Mouse (Mus musculus): Measurements from ENCODE around the gene Xpr1. TPM values are rescaled to one million over a fixed set of nuclear protein-coding genes. Genes with fewer than 3 reads are reported as not detected.

Gene Xpr1
- polyA plus RNA-seq, 1 experiment, result 0.19 TPM

- Histone ChIP-seq H3K27me3 (ENCODE audit: control insufficient read depth) (no peaks in the 10 kb centered on the region), H3K4me3 (replicated peaks) (no peak overlapping the region), H3K4me1 (ENCODE audit: control insufficient read depth) (peaks cover 55% of the 10 kb centered on the region), H3K9me3 (ENCODE audit: control insufficient read depth, low read length) (no peaks in the 10 kb centered on the region), H3K36me3 (ENCODE audit: control insufficient read depth) (no peaks in the 10 kb centered on the region)
- TF ChIP-seq TAL1 (IDR thresholded peaks at IDR 0.05; ENCODE audit: low read length) (no peak), GATA1 (IDR thresholded peaks at IDR 0.05; ENCODE audit: low read length) (no peak)
These were observed 64.1 kb downstream of the Xpr1 start for GRCm38 (mm10) chr1:155353096-155353495.

- Histone ChIP-seq H3K9me3 (ENCODE audit: control insufficient read depth, low read length) (no peaks in the 10 kb centered on the region), H3K4me3 (replicated peaks) (no peak overlapping the region), H3K4me1 (ENCODE audit: control insufficient read depth) (peaks cover 61% of the 10 kb centered on the region), H3K27me3 (ENCODE audit: control insufficient read depth) (no peaks in the 10 kb centered on the region), H3K36me3 (ENCODE audit: control insufficient read depth) (no peaks in the 10 kb centered on the region)
- TF ChIP-seq TAL1 (IDR thresholded peaks at IDR 0.05; ENCODE audit: low read length) (no peak), GATA1 (IDR thresholded peaks at IDR 0.05; ENCODE audit: low read length) (peak; percentile 10; the same call in 1 of the 2 replicates)
These were observed 65.7 kb downstream of the Xpr1 start for GRCm38 (mm10) chr1:155351527-155351926.

- TF ChIP-seq TAL1 (IDR thresholded peaks at IDR 0.05; ENCODE audit: low read length) (no peak), GATA1 (IDR thresholded peaks at IDR 0.05; ENCODE audit: low read length) (no peak)
- Histone ChIP-seq H3K4me1 (ENCODE audit: control insufficient read depth) (peaks cover 50% of the 10 kb centered on the region), H3K9me3 (ENCODE audit: control insufficient read depth, low read length) (no peaks in the 10 kb centered on the region), H3K27me3 (ENCODE audit: control insufficient read depth) (no peaks in the 10 kb centered on the region), H3K36me3 (ENCODE audit: control insufficient read depth) (peaks cover 12% of the 10 kb centered on the region), H3K4me3 (replicated peaks) (no peak overlapping the region)
These were observed 68.7 kb downstream of the Xpr1 start for GRCm38 (mm10) chr1:155348491-155348890.

GRCm38 (mm10) chr1:155347339-155347738, 69.9 kb downstream of the Xpr1 start:
- H3K27me3 ChIP-seq (ENCODE audit: control insufficient read depth), result no peaks in the 10 kb centered on the region
- H3K4me1 ChIP-seq (ENCODE audit: control insufficient read depth), result peaks cover 46% of the 10 kb centered on the region
- H3K9me3 ChIP-seq (ENCODE audit: control insufficient read depth, low read length), result no peaks in the 10 kb centered on the region
- no peak overlapping the region for H3K4me3 ChIP-seq (replicated peaks)
- H3K36me3 ChIP-seq (ENCODE audit: control insufficient read depth), result peaks cover 12% of the 10 kb centered on the region
- TF ChIP-seq GATA1 (IDR thresholded peaks at IDR 0.05; ENCODE audit: low read length) (no peak), TAL1 (IDR thresholded peaks at IDR 0.05; ENCODE audit: low read length) (no peak)

GRCm38 (mm10) chr1:155344019-155344418, 73.2 kb downstream of the Xpr1 start:
- peaks cover 24% of the 10 kb centered on the region for H3K4me1 ChIP-seq (ENCODE audit: control insufficient read depth)

GRCm38 (mm10) chr1:155339622-155340021, 77.6 kb downstream of the Xpr1 start:
- no peak overlapping the region for H3K4me3 ChIP-seq (replicated peaks)
- TF ChIP-seq GATA1 (IDR thresholded peaks at IDR 0.05; ENCODE audit: low read length) (no peak), TAL1 (IDR thresholded peaks at IDR 0.05; ENCODE audit: low read length) (no peak)
- H3K9me3 ChIP-seq (ENCODE audit: control insufficient read depth, low read length), result no peaks in the 10 kb centered on the region
- no peaks in the 10 kb centered on the region for H3K27me3 ChIP-seq (ENCODE audit: control insufficient read depth)
- peaks cover 21% of the 10 kb centered on the region for H3K36me3 ChIP-seq (ENCODE audit: control insufficient read depth)
- peaks cover 26% of the 10 kb centered on the region for H3K4me1 ChIP-seq (ENCODE audit: control insufficient read depth)

More at GRCm38 (mm10) chr1:155344019-155344418, 73.2 kb downstream of the Xpr1 start:
- no peaks in the 10 kb centered on the region for H3K9me3 ChIP-seq (ENCODE audit: control insufficient read depth, low read length)
- TF ChIP-seq TAL1 (IDR thresholded peaks at IDR 0.05; ENCODE audit: low read length) (no peak), GATA1 (IDR thresholded peaks at IDR 0.05; ENCODE audit: low read length) (no peak)
- no peak overlapping the region for H3K4me3 ChIP-seq (replicated peaks)
- H3K27me3 ChIP-seq (ENCODE audit: control insufficient read depth), result no peaks in the 10 kb centered on the region
- peaks cover 12% of the 10 kb centered on the region for H3K36me3 ChIP-seq (ENCODE audit: control insufficient read depth)

GRCm38 (mm10) chr1:155337315-155337714, 79.9 kb downstream of the Xpr1 start:
- no peaks in the 10 kb centered on the region for H3K27me3 ChIP-seq (ENCODE audit: control insufficient read depth)
- H3K4me1 ChIP-seq (ENCODE audit: control insufficient read depth), result peaks cover 22% of the 10 kb centered on the region
- no peaks in the 10 kb centered on the region for H3K9me3 ChIP-seq (ENCODE audit: control insufficient read depth, low read length)
- no peak overlapping the region for H3K4me3 ChIP-seq (replicated peaks)
- TF ChIP-seq TAL1 (IDR thresholded peaks at IDR 0.05; ENCODE audit: low read length) (no peak), GATA1 (IDR thresholded peaks at IDR 0.05; ENCODE audit: low read length) (no peak)
- peaks cover 16% of the 10 kb centered on the region for H3K36me3 ChIP-seq (ENCODE audit: control insufficient read depth)

- Histone ChIP-seq H3K36me3 (ENCODE audit: control insufficient read depth) (peaks cover 25% of the 10 kb centered on the region), H3K4me1 (ENCODE audit: control insufficient read depth) (peaks cover 22% of the 10 kb centered on the region), H3K27me3 (ENCODE audit: control insufficient read depth) (no peaks in the 10 kb centered on the region), H3K4me3 (replicated peaks) (no peak overlapping the region), H3K9me3 (ENCODE audit: control insufficient read depth, low read length) (no peaks in the 10 kb centered on the region)
- TF ChIP-seq GATA1 (IDR thresholded peaks at IDR 0.05; ENCODE audit: low read length), result no peak
- TF ChIP-seq TAL1 (IDR thresholded peaks at IDR 0.05; ENCODE audit: low read length), result no peak
These were observed 81.3 kb downstream of the Xpr1 start for GRCm38 (mm10) chr1:155335963-155336362.

GRCm38 (mm10) chr1:155322183-155322582, 95.0 kb downstream of the Xpr1 start:
- TF ChIP-seq GATA1 (IDR thresholded peaks at IDR 0.05; ENCODE audit: low read length) (no peak), TAL1 (IDR thresholded peaks at IDR 0.05; ENCODE audit: low read length) (no peak)
- Histone ChIP-seq H3K4me1 (ENCODE audit: control insufficient read depth) (peaks cover 22% of the 10 kb centered on the region), H3K36me3 (ENCODE audit: control insufficient read depth) (peaks cover 26% of the 10 kb centered on the region), H3K27me3 (ENCODE audit: control insufficient read depth) (no peaks in the 10 kb centered on the region), H3K4me3 (replicated peaks) (no peak overlapping the region), H3K9me3 (ENCODE audit: control insufficient read depth, low read length) (no peaks in the 10 kb centered on the region)
